Comparison of ENCODE assay signal across 18 mouse cellular contexts in the genomic region with DNA sequence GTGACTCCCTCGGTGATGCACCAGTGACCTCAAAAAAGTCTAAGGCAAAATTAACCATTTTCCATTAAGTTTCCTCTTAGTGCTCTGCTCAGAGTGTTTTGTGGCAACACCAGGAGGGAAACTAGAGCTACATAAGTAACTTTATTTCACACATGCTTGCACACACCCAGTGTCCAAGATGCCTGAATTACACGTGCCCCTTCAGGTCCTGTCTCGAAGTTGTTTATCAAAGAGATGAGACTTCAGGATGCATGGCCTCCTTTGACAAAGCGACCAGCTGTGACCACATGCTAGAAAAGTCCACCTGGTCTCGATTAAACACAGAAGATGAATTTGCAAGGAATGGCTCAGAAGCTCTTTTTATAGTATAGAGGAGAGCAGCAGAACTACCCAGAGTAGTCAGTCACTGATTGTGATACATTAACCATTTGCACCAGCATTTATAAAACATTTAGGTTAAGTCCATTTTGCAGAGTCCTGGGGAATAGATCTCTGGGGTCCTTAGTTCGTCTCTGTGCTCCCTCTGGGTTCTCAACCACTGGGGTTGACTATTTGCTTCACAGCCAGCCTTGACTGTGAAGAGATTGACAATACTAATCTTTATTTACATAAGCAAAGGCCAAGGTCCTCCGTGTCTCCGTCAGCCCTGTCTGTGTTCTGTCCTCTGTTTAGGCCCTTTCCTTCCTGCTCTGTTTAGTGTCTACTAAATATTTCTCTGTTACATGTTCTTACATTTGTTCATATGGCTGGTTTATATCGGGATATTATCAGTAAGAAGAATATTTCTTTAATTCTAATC.
A peak's percentile ranks its signal among the peaks of the same experiment; 100 is the strongest.
DNase-seq lines count a peak whose midpoint lies in the region; ATAC-seq and TF ChIP-seq lines count a peak whose summit lies in the region.
"Had no signal": no experiment of that assay in that cellular context is flagged by ENCODE, and none has a peak within 500 bp of the region (broad histone marks: within the 10 kb centered on the region; RNA-seq: fewer than 3 reads in every experiment).

No protein-coding gene starts in this region.

- no peaks in the 10 kb centered on the region for H3K36me3 ChIP-seq in liver, adult 2 months (ENCODE audit: control insufficient read depth, insufficient read depth, low read length)
- no peaks in the 10 kb centered on the region for H3K36me3 ChIP-seq in intestine, embryonic 16.5 days (ENCODE audit: control insufficient read depth, insufficient read depth, low read length)
- H3K36me3 ChIP-seq in liver, postnatal 0 days (replicated peaks; ENCODE audit: insufficient read depth, low read length): no peaks in the 10 kb centered on the region
- H3K36me3 ChIP-seq: heart, embryonic 15.5 days; limb, embryonic 15.5 days; midbrain, embryonic 10.5 days had no signal

- intact Hi-C loops in gastrocnemius, adult 2 months (cut with DNase I): no loop called here

- peak overlapping the region; percentile 51 for H3K27ac ChIP-seq in liver, adult 2 months (replicated peaks; ENCODE audit: insufficient read depth, low read depth, low read length)
- H3K27ac ChIP-seq in intestine, embryonic 16.5 days (ENCODE audit: low read length): no peak overlapping the region
- H3K27ac ChIP-seq in liver, postnatal 0 days (ENCODE audit: low read depth): peak overlapping the region; percentile 34; the same call in 1 of the 2 replicates
- no peak overlapping the region for H3K27ac ChIP-seq in gastrocnemius, adult 2 months
- H3K27ac ChIP-seq: heart, embryonic 15.5 days; hindbrain, postnatal 0 days; limb, embryonic 15.5 days; midbrain, embryonic 10.5 days had no signal

- no peak overlapping the region for H3K4me3 ChIP-seq in liver, adult 2 months (ENCODE audit: insufficient read depth, low read depth, low read length)
- H3K4me3 ChIP-seq in intestine, embryonic 16.5 days (ENCODE audit: low read length): no peak overlapping the region
- H3K4me3 ChIP-seq in liver, postnatal 0 days (ENCODE audit: low read depth, low read length): no peak overlapping the region
- no peak overlapping the region for H3K4me3 ChIP-seq in gastrocnemius, adult 2 months
- H3K4me3 ChIP-seq: heart, embryonic 15.5 days; limb, embryonic 15.5 days; midbrain, embryonic 10.5 days had no signal

- WGBS in liver, adult 2 months: 38% methylated on average over 9 of the region's 9 CpGs
- WGBS in intestine, embryonic 16.5 days: 39% methylated on average over 9 of the region's 9 CpGs
- WGBS in liver, postnatal 0 days (ENCODE audit: insufficient replicate concordance): 47% methylated on average over 9 of the region's 9 CpGs

- no peak overlapping the region for H3K4me2 ChIP-seq in intestine, embryonic 16.5 days (ENCODE audit: low read depth, low read length)
- no peak overlapping the region for H3K4me2 ChIP-seq in liver, postnatal 0 days (ENCODE audit: low read depth, low read length)
- H3K4me2 ChIP-seq: heart, embryonic 15.5 days; limb, embryonic 15.5 days had no signal

- no peak overlapping the region for H3K9ac ChIP-seq in liver, adult 2 months (ENCODE audit: low read depth, low read length)
- no peak overlapping the region for H3K9ac ChIP-seq in intestine, embryonic 16.5 days (ENCODE audit: low read depth, low read length)
- H3K9ac ChIP-seq in liver, postnatal 0 days (replicated peaks): no peak overlapping the region
- H3K9ac ChIP-seq: heart, embryonic 15.5 days; limb, embryonic 15.5 days had no signal

- peaks cover 19% of the 10 kb centered on the region for H3K4me1 ChIP-seq in liver, adult 2 months (ENCODE audit: control insufficient read depth, insufficient read depth, low read length)
- H3K4me1 ChIP-seq in intestine, embryonic 16.5 days (ENCODE audit: control insufficient read depth, insufficient read depth, low read length): peaks cover 4% of the 10 kb centered on the region; the same call in 1 of the 2 replicates
- H3K4me1 ChIP-seq in liver, postnatal 0 days (ENCODE audit: insufficient read depth): peaks cover 10% of the 10 kb centered on the region
- H3K4me1 ChIP-seq: heart, embryonic 15.5 days; limb, embryonic 15.5 days had no signal

- no peak for TF ChIP-seq CTCF in liver, adult 2 months (IDR thresholded peaks at IDR 0.05; ENCODE audit: low read depth, low read length)
- no peak for TF ChIP-seq CTCF in liver, postnatal 0 days (IDR thresholded peaks at IDR 0.05; ENCODE audit: low read depth)
- TF ChIP-seq CTCF in gastrocnemius, adult 2 months (IDR thresholded peaks at IDR 0.05): no peak

- H3K27me3 ChIP-seq in liver, adult 2 months (ENCODE audit: control insufficient read depth, insufficient read depth, low read length): no peaks in the 10 kb centered on the region
- H3K27me3 ChIP-seq in intestine, embryonic 16.5 days (replicated peaks; ENCODE audit: control insufficient read depth, insufficient read depth, low read length): no peaks in the 10 kb centered on the region
- no peaks in the 10 kb centered on the region for H3K27me3 ChIP-seq in liver, postnatal 0 days (ENCODE audit: insufficient read depth, low read length)
- H3K27me3 ChIP-seq: heart, embryonic 15.5 days; limb, embryonic 15.5 days had no signal

- no peak for TF ChIP-seq POLR2A in liver, adult 2 months (IDR thresholded peaks at IDR 0.05; ENCODE audit: extremely low read depth, insufficient read depth, low read length)

- no peak for TF ChIP-seq EP300 in liver, postnatal 0 days (IDR thresholded peaks at IDR 0.05; ENCODE audit: low read depth)

- no peaks in the 10 kb centered on the region for H3K9me3 ChIP-seq in intestine, embryonic 16.5 days (ENCODE audit: control insufficient read depth, low read length)
- no peaks in the 10 kb centered on the region for H3K9me3 ChIP-seq in liver, postnatal 0 days (ENCODE audit: low read length)
- H3K9me3 ChIP-seq: heart, embryonic 15.5 days; limb, embryonic 15.5 days; midbrain, embryonic 10.5 days had no signal

- ATAC-seq in intestine, embryonic 16.5 days: peak; percentile 82; the same call in 1 of the 2 replicates
- peak; percentile 68 for ATAC-seq in liver, postnatal 0 days
- ATAC-seq in frontal cortex, adult (ENCODE audit: low TSS enrichment): no peak
- ATAC-seq: forebrain, embryonic 14.5 days; hindbrain, postnatal 0 days had no signal

- peak; percentile 39 for DNase-seq in embryo, embryonic 11 days
- DNase-seq in embryo, embryonic 10 days (ENCODE audit: low spot score): no peak
- peak; percentile 86 for DNase-seq in liver, adult 2 months (ENCODE audit: extremely low read depth, low read depth, low spot score)
- DNase-seq in liver: no peak
- no peak for DNase-seq in liver, postnatal 0 days
- DNase-seq in gastrocnemius, adult 2 months: no peak
- DNase-seq: cerebellum, adult 8-10 months; gastrocnemius, postnatal 25 days; kidney, adult 9 months; right cerebral cortex, postnatal 4 days; thymus, postnatal 25 days had no signal

- H3K79me2 ChIP-seq in liver, adult 2 months (ENCODE audit: control insufficient read depth, insufficient read depth, low read length): no peaks in the 10 kb centered on the region

Comparison
In these comparisons a context has a peak if more than half of its experiments do, and no peak if none do; other contexts are left out.
1. DNase-seq: peak in embryo, embryonic 11 days (single experiment) and liver, adult 2 months (single experiment); none in embryo, embryonic 10 days (single experiment), liver (single experiment), liver, postnatal 0 days (single experiment) and gastrocnemius, adult 2 months (single experiment).
2. H3K27ac ChIP-seq: peak in liver, adult 2 months (single experiment) and liver, postnatal 0 days (single experiment); none in intestine, embryonic 16.5 days (single experiment) and gastrocnemius, adult 2 months (single experiment).